Mouse (Mus musculus) heart, postnatal 0 days (tissue): Measurements from ENCODE around the gene Serping1.

ENCODE experiments used
- CTCF ChIP-seq: IDR thresholded peaks from 2 replicates; pipeline ENCODE4 v1.5.1; 2016; ENCODE audit warnings: antibody characterized with exemption, control low read depth, low read depth
- EP300 ChIP-seq: IDR thresholded peaks from 2 replicates; pipeline ENCODE4 v1.6.1; 2016; ENCODE audit warnings: antibody characterized with exemption, low read depth

DNA sequence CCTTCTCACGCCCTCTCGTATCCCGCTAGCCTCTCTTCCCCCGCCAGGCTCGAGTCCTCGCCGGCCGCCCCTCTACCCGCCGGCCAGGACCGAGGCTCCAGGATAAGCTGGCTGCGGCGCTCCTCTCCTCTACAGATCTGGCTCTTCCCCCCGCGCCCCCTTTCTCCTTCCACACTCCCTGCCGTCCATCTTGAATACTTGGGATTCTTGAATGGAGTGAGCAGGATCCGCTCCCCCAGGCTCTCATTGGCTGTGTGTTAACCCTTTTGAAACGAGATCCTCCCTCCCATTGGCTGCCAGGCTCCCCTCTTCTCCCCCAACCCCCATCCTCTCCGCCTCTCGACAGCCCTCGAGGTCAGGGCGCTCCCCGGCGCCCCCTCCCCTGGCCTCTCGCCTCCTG is 31.7 kb downstream of the Serping1 start, which contains the start of gene Gm19426:
- TF ChIP-seq CTCF (no peak), EP300 (no peak)
